Mouse (Mus musculus) 3T3-L1 (cell line): ENCODE measurements at regions not wholly inside any gene's neighbourhood (a gene's known extent, or its start where the extent isn't known, plus 50 kb on each side); places are given as distances from the start of the nearest gene placed in this dataset.

Experiments used
- DNase-seq: peaks from one replicate; pipeline ENCODE4 v3.0.0-alpha.2; 2015; ENCODE audit warnings: low read depth, low spot score

- DNase-seq, result peak; percentile 61
Measured at GRCm38 (mm10) chr6:20290496-20290895, 924.8 kb upstream of the Kcnd2 start.
